ENCODE assay signal across 8 mouse cellular contexts in genomic region chr9:21225415-21225758, GRCm38 (mm10). TPM values are rescaled to one million over a fixed set of nuclear protein-coding genes. Genes with fewer than 3 reads are reported as not detected.
DNase-seq lines count a peak whose midpoint lies in the region; ATAC-seq and TF ChIP-seq lines count a peak whose summit lies in the region.

No protein-coding gene starts in this region.

- H3K4me1 ChIP-seq in heart, embryonic 14.5 days (ENCODE audit: control insufficient read depth in 2 of 2, insufficient read depth in 2 of 2, low read length in 2 of 2) = peaks cover 12 to 29% of the 10 kb centered on the region in 2 experiments
- peaks cover 4 to 28% of the 10 kb centered on the region in 2 experiments; a peak in 3 of 4 replicates for H3K4me1 ChIP-seq in MEL (ENCODE audit: control insufficient read depth in 1 of 2, insufficient read depth in 2 of 2, low read length in 2 of 2)
- H3K4me1 ChIP-seq in hindbrain, embryonic 12.5 days = peaks cover 20% of the 10 kb centered on the region
- H3K4me1 ChIP-seq in midbrain, embryonic 10.5 days = peaks cover 26% of the 10 kb centered on the region

- no peaks in the 10 kb centered on the region for H3K79me2 ChIP-seq in MEL (ENCODE audit: control insufficient read depth, insufficient read depth, low read length, poor library complexity)

- peak overlapping the region; percentile 59 for H3K9ac ChIP-seq in heart, embryonic 14.5 days (ENCODE audit: low read length)
- H3K9ac ChIP-seq in MEL (ENCODE audit: control insufficient read depth, low read depth, low read length, poor library complexity, severe bottlenecking) = peak overlapping the region; percentile 37
- H3K9ac ChIP-seq in hindbrain, embryonic 12.5 days = no peak overlapping the region

- peaks cover 17% of the 10 kb centered on the region for H3K36me3 ChIP-seq in heart, embryonic 14.5 days (ENCODE audit: control insufficient read depth, insufficient read depth, low read length)
- peaks cover 1 to 21% of the 10 kb centered on the region in 2 experiments for H3K36me3 ChIP-seq in MEL (ENCODE audit: control insufficient read depth in 1 of 2, insufficient read depth in 2 of 2, low read length in 2 of 2)
- peaks cover 17% of the 10 kb centered on the region for H3K36me3 ChIP-seq in hindbrain, embryonic 12.5 days
- H3K36me3 ChIP-seq in midbrain, embryonic 10.5 days = peaks cover 17% of the 10 kb centered on the region

- TF ChIP-seq RAD21 in MEL (IDR thresholded peaks at IDR 0.05; ENCODE audit: low read depth, low read length) = no peak

- no peak for TF ChIP-seq CTCF in MEL (IDR thresholded peaks at IDR 0.05 in 2 of 3, conservative IDR thresholded peaks at IDR 0.05 in 1 of 3; ENCODE audit: control insufficient read depth in 1 of 3, insufficient read depth in 1 of 3, low read depth in 2 of 3, low read length in 3 of 3, poor library complexity in 1 of 3, severe bottlenecking in 1 of 3)

- peak overlapping the region; percentile 51 to 70; a peak in 3 of 4 replicates for H3K27ac ChIP-seq in heart, embryonic 14.5 days (replicated peaks in 1 of 2; ENCODE audit: control insufficient read depth in 1 of 2, insufficient read depth in 1 of 2, low read depth in 2 of 2, low read length in 2 of 2)
- no peak overlapping the region for H3K27ac ChIP-seq in MEL (ENCODE audit: control insufficient read depth, low read depth, low read length)
- no peak overlapping the region for H3K27ac ChIP-seq in hindbrain, embryonic 12.5 days
- no peak overlapping the region; the same call in 1 of the 2 replicates for H3K27ac ChIP-seq in midbrain, embryonic 10.5 days (replicated peaks)

- H3K9me3 ChIP-seq in heart, embryonic 14.5 days (ENCODE audit: control insufficient read depth, low read length) = 0 out of 2 replicates have a peak, but pooled peaks cover 2% of the 10 kb centered on the region
- H3K9me3 ChIP-seq in MEL (replicated peaks; ENCODE audit: insufficient read depth, low read length) = no peaks in the 10 kb centered on the region
- H3K9me3 ChIP-seq in hindbrain, embryonic 12.5 days (replicated peaks) = no peaks in the 10 kb centered on the region; the same call in 1 of the 2 replicates
- peaks cover 10% of the 10 kb centered on the region for H3K9me3 ChIP-seq in midbrain, embryonic 10.5 days (replicated peaks)

- ATAC-seq in heart, embryonic 14.5 days (ENCODE audit: insufficient number of reproducible peaks, insufficient read depth, low FRiP score, low read depth) = no peak
- no peak for ATAC-seq in hindbrain, embryonic 12.5 days (ENCODE audit: low FRiP score)

- H3K4me3 ChIP-seq in heart, embryonic 14.5 days (ENCODE audit: control insufficient read depth in 1 of 2, insufficient read depth in 1 of 2, low read depth in 1 of 2, low read length in 2 of 2) = peak overlapping the region; percentile 32 to 36
- H3K4me3 ChIP-seq in MEL (ENCODE audit: control insufficient read depth in 1 of 2, insufficient read depth in 1 of 2, low read depth in 2 of 2, low read length in 2 of 2) = peak overlapping the region; percentile 39 to 59
- H3K4me3 ChIP-seq in hindbrain, embryonic 12.5 days = peak overlapping the region; percentile 17
- peak overlapping the region; percentile 44 for H3K4me3 ChIP-seq in midbrain, embryonic 10.5 days

- DNase-seq in heart, adult 8-10 months (ENCODE audit: low spot score) = no peak
- DNase-seq in MEL (ENCODE audit: low read depth, low spot score) = no peak
- no peak for DNase-seq in midbrain, embryonic 10.5 days (ENCODE audit: low spot score)
- no peak for DNase-seq in thymus, postnatal 4 days
- no peak for DNase-seq in adrenal gland, postnatal 10 days
- no peak for DNase-seq in ovary, adult 18-20 months (ENCODE audit: low spot score)

- H3K4me2 ChIP-seq in heart, embryonic 14.5 days (ENCODE audit: low read length) = peak overlapping the region; percentile 56
- H3K4me2 ChIP-seq in hindbrain, embryonic 12.5 days (replicated peaks) = peak overlapping the region; percentile 40

- WGBS in heart, embryonic 14.5 days = 10% methylated on average over 7 of the region's 7 CpGs
- WGBS in hindbrain, embryonic 12.5 days = 12% methylated on average over 7 of the region's 7 CpGs
- 24% methylated on average over 7 of the region's 7 CpGs for WGBS in midbrain, embryonic 10.5 days

- no peak for TF ChIP-seq EP300 in MEL (IDR thresholded peaks at IDR 0.05; ENCODE audit: low read depth in 1 of 2, low read length in 2 of 2)

- no peaks in the 10 kb centered on the region for H3K27me3 ChIP-seq in heart, embryonic 14.5 days (ENCODE audit: control insufficient read depth, insufficient read depth, low read length)
- H3K27me3 ChIP-seq in MEL (ENCODE audit: control insufficient read depth in 1 of 2, insufficient read depth in 2 of 2, low read length in 2 of 2) = no peaks in the 10 kb centered on the region
- H3K27me3 ChIP-seq in hindbrain, embryonic 12.5 days = peaks cover 9% of the 10 kb centered on the region; the same call in 1 of the 2 replicates
- peaks cover 54% of the 10 kb centered on the region for H3K27me3 ChIP-seq in midbrain, embryonic 10.5 days (ENCODE audit: low read depth, poor library complexity, severe bottlenecking)

- peak in 1 of 2 experiments; percentile 30; a peak in 1 of 4 replicates for TF ChIP-seq POLR2A in MEL (IDR thresholded peaks at IDR 0.05; ENCODE audit: control insufficient read depth in 1 of 2, insufficient read depth in 1 of 2, low read depth in 1 of 2, low read length in 2 of 2, poor library complexity in 1 of 2)

TF ChIP-seq in MEL, 35 proteins besides CTCF, POLR2A, EP300 and RAD21:
- no peak; the same call in 1 of the 2 replicates for TF ChIP-seq GATA1 (IDR thresholded peaks at IDR 0.05; ENCODE audit: low read depth, low read length)
- TF ChIP-seq NELFE (IDR thresholded peaks at IDR 0.05; ENCODE audit: low read depth, low read length) = no peak
- no peak for TF ChIP-seq MAFK (IDR thresholded peaks at IDR 0.05; ENCODE audit: borderline replicate concordance, low read depth, low read length)
- TF ChIP-seq GABPA (IDR thresholded peaks at IDR 0.05; ENCODE audit: low read depth, low read length) = no peak
- TF ChIP-seq ZNF384 (IDR thresholded peaks at IDR 0.05; ENCODE audit: low read depth, low read length) = no peak
- TF ChIP-seq MXI1 (IDR thresholded peaks at IDR 0.05; ENCODE audit: low read depth, low read length) = no peak
- peak; percentile 91; the same call in 1 of the 2 replicates for TF ChIP-seq UBTF (IDR thresholded peaks at IDR 0.05; ENCODE audit: borderline replicate concordance, insufficient read depth, low read depth, low read length)
- no peak for TF ChIP-seq MYB (IDR thresholded peaks at IDR 0.05; ENCODE audit: low read depth, low read length)

RNA-seq across cellular contexts. Expression of gene Keap1, which starts 13.8 kb away (rescaled TPM):
- 31.5 and 32.3 TPM in 2 replicates for polyA plus RNA-seq in heart, embryonic 14.5 days (2014; fragmentation: Nextera tagmentation; extraction: Ambion mirVana)
- 10 to 100 TPM; 43.6 to 52.1 (median 45.5) TPM for total RNA-seq in heart, adult 8-10 months (2022)
- 168 and 174 TPM in 2 replicates for total RNA-seq in MEL (2012; rRNA removed)
- polyA plus RNA-seq in MEL (2012; ENCODE audit: insufficient read depth in 1 of 2, insufficient read length in 2 of 2, low read depth in 1 of 2, low replicate concordance in 2 of 2, missing spikeins in 1 of 2) = 100 to 1,000 TPM in 1 of 2 experiments, 10 to 100 TPM in 1; 67.5 to 171 TPM
- polyA plus RNA-seq in hindbrain, embryonic 12.5 days (2016; fragmentation: Nextera tagmentation; extraction: Ambion mirVana) = 54.8 and 55.6 TPM in 2 replicates
- 47.1 and 50.8 TPM in 2 replicates for polyA plus RNA-seq in midbrain, embryonic 10.5 days (2016; fragmentation: Nextera tagmentation; extraction: Ambion mirVana)
- total RNA-seq in adrenal gland, postnatal 10 days (2021) = 10 to 100 TPM; 39.4 to 45.8 TPM

RNA-seq across cellular contexts. Expression of gene S1pr5, which starts 22.9 kb away (rescaled TPM):
- polyA plus RNA-seq in heart, embryonic 14.5 days (2014; fragmentation: Nextera tagmentation; extraction: Ambion mirVana) = 0.18 and 0.26 TPM in 2 replicates
- 1 to 10 TPM; 1.6 to 1.9 (median 1.8) TPM for total RNA-seq in heart, adult 8-10 months (2022)
- total RNA-seq in MEL (2012; rRNA removed) = 0.04 TPM in 1 of 2 replicates, not detected in the other
- under 1 TPM in 1 of 2 experiments, not detected in 1; 0.08 TPM for polyA plus RNA-seq in MEL (2012; ENCODE audit: insufficient read depth in 1 of 2, insufficient read length in 2 of 2, low read depth in 1 of 2, low replicate concordance in 2 of 2, missing spikeins in 1 of 2)
- polyA plus RNA-seq in hindbrain, embryonic 12.5 days (2016; fragmentation: Nextera tagmentation; extraction: Ambion mirVana) = 1.5 and 1.9 TPM in 2 replicates
- 0.10 and 0.11 TPM in 2 replicates for polyA plus RNA-seq in midbrain, embryonic 10.5 days (2016; fragmentation: Nextera tagmentation; extraction: Ambion mirVana)
- 1 to 10 TPM; 1.4 to 1.7 TPM for total RNA-seq in adrenal gland, postnatal 10 days (2021)

RNA-seq across cellular contexts. Expression of gene Atg4d, which starts 39.7 kb away (rescaled TPM):
- polyA plus RNA-seq in heart, embryonic 14.5 days (2014; fragmentation: Nextera tagmentation; extraction: Ambion mirVana) = 47.2 and 51.4 TPM in 2 replicates
- 100 to 1,000 TPM in 1 of 4 experiments, 10 to 100 TPM in 3; 87.0 to 105 (median 93.5) TPM for total RNA-seq in heart, adult 8-10 months (2022)
- total RNA-seq in MEL (2012; rRNA removed) = 76.4 and 83.9 TPM in 2 replicates
- polyA plus RNA-seq in MEL (2012; ENCODE audit: insufficient read depth in 1 of 2, insufficient read length in 2 of 2, low read depth in 1 of 2, low replicate concordance in 2 of 2, missing spikeins in 1 of 2) = 10 to 100 TPM in 1 of 2 experiments, not detected in 1; 99.7 TPM
- 43.4 and 46.8 TPM in 2 replicates for polyA plus RNA-seq in hindbrain, embryonic 12.5 days (2016; fragmentation: Nextera tagmentation; extraction: Ambion mirVana)
- polyA plus RNA-seq in midbrain, embryonic 10.5 days (2016; fragmentation: Nextera tagmentation; extraction: Ambion mirVana) = 48.6 and 49.9 TPM in 2 replicates
- total RNA-seq in adrenal gland, postnatal 10 days (2021) = 10 to 100 TPM; 45.4 to 48.1 TPM

RNA-seq across cellular contexts. Expression of gene Pde4a, which starts 59.9 kb away (rescaled TPM):
- polyA plus RNA-seq in heart, embryonic 14.5 days (2014; fragmentation: Nextera tagmentation; extraction: Ambion mirVana) = 11.0 and 11.8 TPM in 2 replicates
- 10 to 100 TPM; 48.5 to 75.4 (median 62.1) TPM for total RNA-seq in heart, adult 8-10 months (2022)
- total RNA-seq in MEL (2012; rRNA removed) = 13.8 and 16.6 TPM in 2 replicates
- 10 to 100 TPM; 45.6 to 53.9 TPM for polyA plus RNA-seq in MEL (2012; ENCODE audit: insufficient read depth in 1 of 2, insufficient read length in 2 of 2, low read depth in 1 of 2, low replicate concordance in 2 of 2, missing spikeins in 1 of 2)
- polyA plus RNA-seq in hindbrain, embryonic 12.5 days (2016; fragmentation: Nextera tagmentation; extraction: Ambion mirVana) = 11.4 and 11.7 TPM in 2 replicates
- polyA plus RNA-seq in midbrain, embryonic 10.5 days (2016; fragmentation: Nextera tagmentation; extraction: Ambion mirVana) = 3.8 and 5.0 TPM in 2 replicates
- total RNA-seq in adrenal gland, postnatal 10 days (2021) = 10 to 100 TPM; 22.7 to 31.5 TPM

Comparison
In these comparisons a context has a peak if more than half of its experiments do, and no peak if none do; other contexts are left out.
1. H3K27ac ChIP-seq: peak in heart, embryonic 14.5 days (2 of 2); none in MEL (single experiment), hindbrain, embryonic 12.5 days (single experiment) and midbrain, embryonic 10.5 days (single experiment).
2. Peak in every context shown above with its lines, with median percentiles within 50 percentile points of each other: H3K4me3 ChIP-seq.